Mouse (Mus musculus) kidney, postnatal 4 days (tissue): ENCODE results near the gene Zbtb38.

Source experiments
- DNase-seq, 2 experiments: peaks; one replicate each; pipeline ENCODE4 v3.0.0; 2021; ENCODE audit warnings: mixed read lengths in 2 of 2

Zbtb38 gene

GRCm38 (mm10) chr9:96758749-96759597, 6.3 kb upstream of the Zbtb38 start:
- peak; percentile 51 to 72 for DNase-seq

GRCm38 (mm10) chr9:96756638-96757435, 4.2 kb upstream of the Zbtb38 start:
- no peak for DNase-seq

GRCm38 (mm10) chr9:96755761-96756160, 3.1 kb upstream of the Zbtb38 start:
- no peak for DNase-seq

- no peak for DNase-seq
Observed at GRCm38 (mm10) chr9:96754625-96754969, 2.0 kb upstream of the Zbtb38 start.

GRCm38 (mm10) chr9:96753921-96754624, 1.4 kb upstream of the Zbtb38 start:
- DNase-seq, result no peak

- DNase-seq, result no peak
Observed at GRCm38 (mm10) chr9:96753392-96753791, 761 bp upstream of the Zbtb38 start.

GRCm38 (mm10) chr9:96751821-96752602, 619 bp downstream of the Zbtb38 start:
- DNase-seq, result no peak

GRCm38 (mm10) chr9:96750636-96751035, 2.0 kb downstream of the Zbtb38 start:
- DNase-seq, result no peak

GRCm38 (mm10) chr9:96746527-96746926, 6.1 kb downstream of the Zbtb38 start:
- no peak for DNase-seq

GRCm38 (mm10) chr9:96744909-96745308, 7.7 kb downstream of the Zbtb38 start:
- no peak for DNase-seq

GRCm38 (mm10) chr9:96741365-96742085, 11.1 kb downstream of the Zbtb38 start:
- no peak for DNase-seq

GRCm38 (mm10) chr9:96740712-96741364, 11.8 kb downstream of the Zbtb38 start:
- DNase-seq, result no peak

- DNase-seq, result no peak
Observed at GRCm38 (mm10) chr9:96739808-96740711, 12.6 kb downstream of the Zbtb38 start.

- DNase-seq, result no peak
Observed at GRCm38 (mm10) chr9:96738563-96739355, 13.9 kb downstream of the Zbtb38 start.

GRCm38 (mm10) chr9:96735946-96736345, 16.7 kb downstream of the Zbtb38 start:
- DNase-seq, result no peak

GRCm38 (mm10) chr9:96733425-96733717, 19.3 kb downstream of the Zbtb38 start:
- DNase-seq, result no peak

- DNase-seq, result no peak
Observed at GRCm38 (mm10) chr9:96732644-96733424, 19.8 kb downstream of the Zbtb38 start.

- DNase-seq, result no peak
Observed at GRCm38 (mm10) chr9:96731961-96732511, 20.6 kb downstream of the Zbtb38 start.
